Mouse (Mus musculus): ENCODE measurements around the gene Myadml2. TPM values are rescaled to one million over a fixed set of nuclear protein-coding genes. Genes with fewer than 3 reads are reported as not detected.

The Myadml2 gene
- polyA plus RNA-seq, 1 experiment from 2014 or later: not detected

DNA sequence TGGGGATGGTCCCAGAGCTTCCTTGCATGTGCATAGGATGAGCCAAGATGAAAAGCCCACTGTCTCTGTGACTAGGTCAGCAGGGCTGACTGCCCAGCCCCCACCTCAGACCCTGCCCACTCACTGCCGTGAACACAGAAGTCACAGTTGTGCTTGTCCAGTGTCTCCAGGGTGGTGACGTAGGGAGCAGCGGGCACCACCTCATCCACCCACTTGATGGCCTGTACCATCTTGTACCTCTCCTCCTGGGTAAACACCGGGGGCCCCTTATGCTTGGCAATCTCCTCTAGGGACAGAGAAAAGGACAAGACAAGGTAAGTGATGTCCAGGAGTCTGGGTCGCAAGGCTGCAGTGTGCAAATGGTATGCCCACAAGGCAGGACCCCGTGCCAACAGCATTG, 32.8 kb downstream of the Myadml2 start:
- Histone ChIP-seq H3K27ac (replicated peaks) (no peak overlapping the region), H3K4me1 (peaks cover 17% of the 10 kb centered on the region), H3K36me3 (peaks cover 43% of the 10 kb centered on the region), H3K4me3 (no peak overlapping the region), H3K4me2 (replicated peaks) (no peak overlapping the region), H3K27me3 (no peaks in the 10 kb centered on the region), H3K9ac (replicated peaks) (no peak overlapping the region), H3K9me3 (no peaks in the 10 kb centered on the region)
- WGBS: 93% methylated on average over 6 of the region's 6 CpGs
- no peak for ATAC-seq (replicated peaks)

GRCm38 (mm10) chr11:120613976-120614375, 34.0 kb downstream of the Myadml2 start:
- Histone ChIP-seq H3K27ac (replicated peaks) (no peak overlapping the region), H3K4me3 (no peak overlapping the region), H3K4me2 (replicated peaks) (no peak overlapping the region), H3K27me3 (0 out of 2 replicates have a peak, but pooled peaks cover under 1% of the 10 kb centered on the region), H3K4me1 (peaks cover 17% of the 10 kb centered on the region), H3K9ac (replicated peaks) (no peak overlapping the region), H3K36me3 (peaks cover 38% of the 10 kb centered on the region), H3K9me3 (no peaks in the 10 kb centered on the region)
- WGBS: 87% methylated on average over 8 of the region's 8 CpGs
- no peak for ATAC-seq (replicated peaks)

GRCm38 (mm10) chr11:120613481-120613972, 34.4 kb downstream of the Myadml2 start:
- Histone ChIP-seq H3K27ac (replicated peaks) (no peak overlapping the region), H3K9ac (replicated peaks) (no peak overlapping the region), H3K4me3 (no peak overlapping the region), H3K36me3 (peaks cover 34% of the 10 kb centered on the region), H3K27me3 (0 out of 2 replicates have a peak, but pooled peaks cover 2% of the 10 kb centered on the region), H3K4me1 (peaks cover 19% of the 10 kb centered on the region), H3K9me3 (no peaks in the 10 kb centered on the region), H3K4me2 (replicated peaks) (no peak overlapping the region)
- ATAC-seq (replicated peaks): no peak
- WGBS: 92% methylated on average over 10 of the region's 10 CpGs

DNA sequence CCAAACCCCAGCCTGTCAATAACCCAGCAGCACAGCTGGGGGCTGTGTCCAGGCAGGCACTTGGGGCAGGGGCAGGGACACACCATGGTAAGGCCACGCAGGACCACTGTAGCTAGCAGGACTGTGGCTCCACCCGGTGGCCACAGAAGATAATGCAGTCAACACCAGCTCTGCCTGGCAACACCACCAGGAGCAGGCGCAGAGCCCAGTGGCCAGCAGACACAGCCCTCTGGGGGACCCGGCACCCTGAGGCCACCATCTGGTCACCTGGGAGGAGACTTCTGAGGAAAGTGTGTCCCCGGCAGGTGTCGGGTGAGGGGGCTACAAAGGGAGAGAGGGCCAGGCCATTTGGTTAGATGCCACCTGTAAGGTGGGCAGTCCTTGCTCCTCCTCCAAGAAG, 35.2 kb downstream of the Myadml2 start:
- Histone ChIP-seq H3K36me3 (peaks cover 30% of the 10 kb centered on the region), H3K4me2 (replicated peaks) (no peak overlapping the region), H3K4me3 (no peak overlapping the region), H3K27me3 (0 out of 2 replicates have a peak, but pooled peaks cover 2% of the 10 kb centered on the region), H3K9ac (replicated peaks) (no peak overlapping the region), H3K9me3 (no peaks in the 10 kb centered on the region), H3K27ac (replicated peaks) (no peak overlapping the region), H3K4me1 (peaks cover 22% of the 10 kb centered on the region)
- WGBS: 51% methylated on average over 6 of the region's 6 CpGs
- ATAC-seq (replicated peaks): no peak

GRCm38 (mm10) chr11:120610477-120611046, 37.4 kb downstream of the Myadml2 start:
- H3K27ac ChIP-seq (replicated peaks): no peak overlapping the region
- H3K4me3 ChIP-seq: no peak overlapping the region
- no peak overlapping the region for H3K9ac ChIP-seq (replicated peaks)
- no peaks in the 10 kb centered on the region for H3K9me3 ChIP-seq
- ATAC-seq (replicated peaks): no peak
- peaks cover 45% of the 10 kb centered on the region for H3K36me3 ChIP-seq
- H3K4me1 ChIP-seq: peaks cover 8% of the 10 kb centered on the region
- no peak overlapping the region for H3K4me2 ChIP-seq (replicated peaks)
- H3K27me3 ChIP-seq: peaks cover 5% of the 10 kb centered on the region; the same call in 1 of the 2 replicates
- WGBS: 72% methylated on average over 9 of the region's 9 CpGs

DNA sequence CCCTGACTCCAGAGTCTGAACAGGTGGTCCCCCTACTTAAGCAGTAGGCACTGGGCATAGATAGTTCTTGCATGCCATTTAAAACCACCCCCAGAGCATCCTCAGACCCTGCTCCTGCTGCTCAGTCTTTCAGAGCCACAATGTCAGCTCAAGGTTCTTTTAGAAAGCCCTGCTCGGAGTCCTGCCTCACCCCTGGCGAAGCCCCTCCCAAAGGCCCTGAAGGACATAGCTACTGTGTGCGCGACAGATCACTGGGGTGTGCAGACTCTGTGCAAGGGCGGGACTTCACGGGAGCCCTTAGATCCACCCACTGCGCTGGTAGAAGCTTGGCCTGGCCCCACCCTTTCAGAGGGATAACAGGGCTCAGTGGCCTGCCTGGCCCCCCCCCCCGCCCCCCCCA, 38.7 kb downstream of the Myadml2 start:
- no peak overlapping the region for H3K27ac ChIP-seq (replicated peaks)
- 30% methylated on average over 8 of the region's 8 CpGs for WGBS
- no peak overlapping the region for H3K4me2 ChIP-seq (replicated peaks)
- 0 out of 2 replicates have a peak, but pooled peaks have one; percentile 23 for ATAC-seq (replicated peaks)
- no peaks in the 10 kb centered on the region for H3K9me3 ChIP-seq
- H3K4me1 ChIP-seq: peaks cover 8% of the 10 kb centered on the region
- peaks cover 54% of the 10 kb centered on the region for H3K36me3 ChIP-seq
- peaks cover 5% of the 10 kb centered on the region; the same call in 1 of the 2 replicates for H3K27me3 ChIP-seq
- H3K4me3 ChIP-seq: no peak overlapping the region
- no peak overlapping the region for H3K9ac ChIP-seq (replicated peaks)

GRCm38 (mm10) chr11:120608241-120609034, 39.5 kb downstream of the Myadml2 start, which contains the start of gene Npb:
Gene Npb, plus strand, starts transcription at chr11:120608477.
- peaks cover 8% of the 10 kb centered on the region for H3K4me1 ChIP-seq
- peak within 1 kb of the TSS; percentile 10; the same call in 1 of the 2 replicates for H3K4me3 ChIP-seq
- peaks cover 5% of the 10 kb centered on the region; the same call in 1 of the 2 replicates for H3K27me3 ChIP-seq
- no peak for ATAC-seq (replicated peaks)
- H3K36me3 ChIP-seq: peaks cover 59% of the 10 kb centered on the region
- WGBS: 6% methylated on average over 45 of the region's 45 CpGs
- H3K9me3 ChIP-seq: no peaks in the 10 kb centered on the region
- H3K27ac ChIP-seq (replicated peaks): no peak within 1 kb of the TSS
- peak within 1 kb of the TSS; percentile 27 for H3K4me2 ChIP-seq (replicated peaks)
- peak within 1 kb of the TSS; percentile 4; the same call in 1 of the 2 replicates for H3K9ac ChIP-seq (replicated peaks)

- Histone ChIP-seq H3K4me2 (replicated peaks) (no peak overlapping the region), H3K36me3 (peaks cover 62% of the 10 kb centered on the region), H3K27me3 (peaks cover 5% of the 10 kb centered on the region; the same call in 1 of the 2 replicates), H3K4me3 (no peak overlapping the region), H3K9ac (replicated peaks) (no peak overlapping the region), H3K27ac (replicated peaks) (no peak overlapping the region), H3K4me1 (peaks cover 8% of the 10 kb centered on the region), H3K9me3 (no peaks in the 10 kb centered on the region)
- WGBS: 80% methylated on average over 4 of the region's 4 CpGs
- ATAC-seq (replicated peaks): no peak
These were observed 41.2 kb downstream of the Myadml2 start for GRCm38 (mm10) chr11:120606764-120607163.

DNA sequence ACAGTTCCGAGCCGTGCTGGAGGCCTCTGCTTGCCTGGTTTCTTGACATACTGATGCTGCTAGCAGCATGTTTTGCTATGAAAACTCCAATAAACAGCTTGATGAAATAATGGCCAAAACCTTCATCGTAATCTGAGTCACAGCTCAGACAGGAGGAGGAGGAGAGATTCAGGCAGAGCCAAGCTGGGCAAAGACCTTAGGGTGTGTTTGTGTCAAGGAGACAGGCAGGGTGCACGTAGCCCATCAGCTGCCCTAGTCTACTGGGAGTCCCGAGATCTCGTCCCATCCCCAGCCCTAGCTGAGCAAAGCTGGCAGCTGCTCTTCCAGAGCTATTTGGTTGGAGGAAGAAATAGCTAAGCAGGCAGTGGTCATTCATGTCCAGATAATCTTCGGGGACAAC, 42.3 kb downstream of the Myadml2 start:
- peaks cover 5% of the 10 kb centered on the region; the same call in 1 of the 2 replicates for H3K27me3 ChIP-seq
- no peak overlapping the region for H3K27ac ChIP-seq (replicated peaks)
- no peaks in the 10 kb centered on the region for H3K9me3 ChIP-seq
- no peak overlapping the region for H3K9ac ChIP-seq (replicated peaks)
- peaks cover 54% of the 10 kb centered on the region for H3K36me3 ChIP-seq
- no peak overlapping the region for H3K4me2 ChIP-seq (replicated peaks)
- WGBS: 90% methylated on average over 7 of the region's 7 CpGs
- H3K4me3 ChIP-seq: no peak overlapping the region
- H3K4me1 ChIP-seq: peaks cover 8% of the 10 kb centered on the region
- ATAC-seq (replicated peaks): no peak

DNA sequence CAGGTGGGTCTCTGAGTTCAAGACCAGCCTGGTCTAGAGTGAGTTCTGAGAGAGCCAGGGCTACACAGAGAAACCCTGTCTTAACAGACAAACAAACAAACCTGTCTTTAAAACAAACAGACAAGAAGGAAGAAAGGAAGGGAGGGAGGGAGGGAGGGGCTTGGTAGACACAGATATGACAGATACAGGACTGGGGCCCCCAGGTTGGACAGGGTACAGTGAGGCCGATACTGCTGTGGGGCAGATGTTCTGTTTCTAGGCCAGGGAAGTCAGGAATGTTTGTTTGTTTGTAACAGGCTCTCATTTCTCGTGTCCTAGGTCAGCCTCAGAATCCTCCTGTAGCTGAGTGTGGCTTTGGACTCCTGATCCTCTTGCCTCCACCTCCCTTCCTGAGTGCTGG, 44.4 kb downstream of the Myadml2 start:
- Histone ChIP-seq H3K4me1 (peaks cover 18% of the 10 kb centered on the region), H3K4me2 (replicated peaks) (no peak overlapping the region), H3K36me3 (peaks cover 46% of the 10 kb centered on the region), H3K27ac (replicated peaks) (no peak overlapping the region), H3K9ac (replicated peaks) (no peak overlapping the region), H3K27me3 (peaks cover 3% of the 10 kb centered on the region; the same call in 1 of the 2 replicates), H3K9me3 (no peaks in the 10 kb centered on the region), H3K4me3 (no peak overlapping the region)
- 84% methylated on average over 2 of the region's 2 CpGs for WGBS
- ATAC-seq (replicated peaks): no peak

GRCm38 (mm10) chr11:120600716-120601115, 47.2 kb downstream of the Myadml2 start:
- H3K9ac ChIP-seq (replicated peaks): no peak overlapping the region
- no peak overlapping the region for H3K4me2 ChIP-seq (replicated peaks)
- no peak for ATAC-seq (replicated peaks)
- H3K4me1 ChIP-seq: peaks cover 31% of the 10 kb centered on the region
- H3K9me3 ChIP-seq: no peaks in the 10 kb centered on the region
- peaks cover 42% of the 10 kb centered on the region for H3K36me3 ChIP-seq
- no peaks in the 10 kb centered on the region for H3K27me3 ChIP-seq
- WGBS: 98% methylated on average over 3 of the region's 3 CpGs
- no peak overlapping the region for H3K27ac ChIP-seq (replicated peaks)
- H3K4me3 ChIP-seq: no peak overlapping the region

DNA sequence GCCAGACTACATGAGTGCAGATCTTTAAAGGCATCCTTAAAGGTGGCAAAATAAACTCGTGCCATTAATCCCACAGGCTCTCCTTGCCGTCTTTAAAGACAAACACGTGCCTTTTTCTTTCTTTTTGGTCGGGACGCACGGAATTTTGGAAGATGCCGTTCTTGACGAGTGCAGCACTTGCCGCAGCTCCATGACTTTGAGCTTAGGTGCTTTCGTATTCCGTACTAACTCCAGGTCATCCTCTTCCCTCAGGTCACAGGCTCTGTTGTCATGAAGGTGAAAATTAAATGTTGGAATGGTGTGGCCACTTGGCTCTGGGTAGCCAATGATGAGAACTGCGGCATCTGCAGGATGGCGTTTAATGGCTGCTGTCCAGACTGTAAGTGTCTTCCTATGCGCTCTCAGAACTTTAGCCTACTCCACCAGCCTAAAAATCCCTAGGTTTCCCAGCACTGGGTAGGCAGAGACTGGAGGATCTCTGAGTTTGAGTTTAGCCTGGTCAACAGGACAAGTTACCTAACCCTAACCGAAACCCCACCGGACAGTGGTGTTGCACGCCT, 48.9 kb downstream of the Myadml2 start:
- H3K36me3 ChIP-seq: peaks cover 43% of the 10 kb centered on the region
- peak overlapping the region; percentile 87 for H3K4me2 ChIP-seq (replicated peaks)
- peak overlapping the region; percentile 99 for H3K4me3 ChIP-seq
- peak overlapping the region; percentile 90 for H3K27ac ChIP-seq (replicated peaks)
- WGBS: 48% methylated on average over 17 of the region's 17 CpGs
- H3K9ac ChIP-seq (replicated peaks): peak overlapping the region; percentile 60
- peak; percentile 10; the same call in 1 of the 2 replicates for ATAC-seq (replicated peaks)
- peaks cover 31% of the 10 kb centered on the region for H3K4me1 ChIP-seq
- H3K27me3 ChIP-seq: no peaks in the 10 kb centered on the region
- no peaks in the 10 kb centered on the region for H3K9me3 ChIP-seq

Data from forebrain, embryonic 15.5 days (tissue).